Mouse (Mus musculus) gastrocnemius, postnatal 25 days (tissue): ENCODE data around the gene Hist2h3c1. TPM values are rescaled to one million over a fixed set of nuclear protein-coding genes. Genes with fewer than 3 reads are reported as not detected.
"Not testable (repeated sequence)": the region's sequence is repeated elsewhere in the genome, so short reads cannot be mapped to it uniquely, and the experiment has no call there.

Experiments
- DNase-seq: peaks from one replicate; pipeline ENCODE4 v3.0.0; 2022
- microRNA-seq, 2 experiments: library from miRNA; unstranded; fragments of <30 nt; microRNA quantifications; one replicate each; pipeline ENCODE4 v1.2.0; 2021; ENCODE audit warnings: borderline replicate concordance in 2 of 2
- total RNA-seq, 2 experiments: library from RNA; stranded (reverse); gene quantifications; 1 replicate in 1 of 2; 2 replicates in 1 of 2; pipeline ENCODE4 v1.2.3; 2021

Hist2h3c1 gene
- total RNA-seq, 2 experiments from 2014 or later: not detected

DNA sequence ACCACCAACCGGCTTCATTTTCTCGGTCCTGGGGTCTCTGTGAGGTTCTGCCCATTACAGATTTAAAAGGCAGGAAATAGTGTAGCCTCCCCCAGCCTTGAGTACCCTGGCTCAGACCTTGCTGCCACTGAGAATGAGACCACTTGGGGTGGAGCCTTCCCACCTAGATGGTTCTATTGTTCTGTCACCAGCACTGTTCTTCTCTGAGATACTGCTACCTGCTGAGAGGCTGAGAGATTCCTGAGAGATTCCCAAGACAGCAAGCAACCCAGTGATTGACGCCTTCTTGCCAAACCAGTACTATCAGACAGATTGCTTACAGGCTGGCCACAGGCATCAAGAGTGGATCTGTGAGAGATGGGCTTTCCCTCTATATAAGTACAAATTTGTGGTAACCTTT lies 42.7 kb downstream of the Hist2h3c1 start:
- DNase-seq: no peak

DNA sequence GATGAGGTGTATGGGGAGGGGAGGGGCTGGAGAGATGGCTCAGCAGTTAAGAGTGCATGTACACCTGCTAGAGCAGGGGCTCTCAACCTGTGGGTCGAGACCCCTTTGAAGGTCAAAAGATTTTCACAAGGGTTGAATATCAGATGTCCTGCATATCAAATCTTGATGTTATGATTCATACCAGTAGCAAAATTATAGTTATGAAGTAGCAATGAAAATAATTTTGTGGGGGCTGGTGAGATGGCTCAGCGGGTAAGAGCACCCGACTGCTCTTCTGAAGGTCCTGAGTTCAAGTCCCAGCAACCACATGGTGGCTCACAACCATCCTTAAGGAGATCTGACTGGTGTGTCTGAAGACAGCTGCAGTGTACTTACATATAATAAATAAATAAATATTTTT lies 44.2 kb downstream of the Hist2h3c1 start:
- not testable (repeated sequence) for DNase-seq

DNA sequence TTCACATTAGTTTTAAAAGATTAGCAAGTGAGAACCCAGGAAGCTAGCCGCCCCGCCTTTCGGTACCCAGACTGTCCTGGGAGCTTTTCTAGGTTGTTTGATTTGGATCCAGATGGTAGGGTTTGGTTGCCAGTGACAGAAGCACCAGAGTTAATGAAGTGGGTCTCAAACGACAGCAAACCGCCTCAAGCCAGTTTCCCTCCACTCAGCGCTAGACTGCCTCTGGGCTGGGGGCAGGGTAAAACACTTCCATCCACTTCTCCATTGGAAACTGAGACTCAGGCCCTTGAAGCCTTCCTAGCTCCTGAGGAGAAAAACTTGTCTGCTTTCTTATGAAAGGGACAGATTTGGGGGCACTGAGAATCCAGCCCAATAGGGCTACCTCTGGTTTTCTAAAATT lies 46.2 kb downstream of the Hist2h3c1 start:
- no peak for DNase-seq

DNA sequence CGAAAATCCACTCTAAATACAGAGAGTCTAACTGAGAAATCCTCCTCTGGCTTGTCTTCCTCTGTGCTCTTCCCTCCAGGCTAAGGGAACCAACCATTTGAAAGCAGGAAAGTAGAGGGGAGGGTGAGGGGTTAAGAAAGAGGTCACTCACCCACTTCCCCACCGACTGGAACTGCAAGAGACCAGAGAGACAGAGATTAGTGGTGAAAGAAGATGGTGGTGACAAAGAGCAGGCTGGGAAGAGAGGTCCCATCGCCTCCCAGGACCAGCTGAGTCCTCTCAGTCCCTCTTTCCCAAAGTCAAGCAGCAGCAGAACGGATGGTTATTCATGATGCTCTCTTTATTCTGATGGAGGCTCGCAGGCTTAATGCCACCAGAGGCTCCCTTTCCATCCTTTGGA lies 46.9 kb downstream of the Hist2h3c1 start:
- no peak for DNase-seq

DNA sequence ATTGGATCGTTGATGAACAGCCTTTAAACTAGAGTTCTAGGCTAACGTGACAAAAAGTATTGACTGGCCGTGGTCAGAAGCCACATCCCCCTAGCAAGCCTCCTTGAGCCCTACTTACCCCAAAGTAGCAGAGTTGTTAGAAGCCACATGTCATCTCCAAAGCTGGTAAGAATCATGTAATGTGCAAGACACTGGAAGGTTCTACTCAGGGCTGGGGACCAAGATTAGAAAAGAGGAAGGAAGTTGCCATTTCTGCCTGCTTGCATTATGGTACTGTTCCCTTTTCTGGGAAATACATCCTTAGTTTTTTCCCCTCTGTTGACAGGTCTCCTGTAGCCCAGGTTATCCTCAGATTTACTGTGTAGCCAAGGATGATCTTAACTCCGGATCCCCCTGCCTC lies 47.3 kb downstream of the Hist2h3c1 start, which contains the start of gene Fcgr1:
Fcgr1 (minus strand) TSS at position 183 of the 400 bp plus-strand sequence.
- no peak for DNase-seq

Small RNA genes lying within 50 kb of the gene (microRNA-seq; reads per million reads assigned to microRNA genes)
- gene Gm44492 (0 reads per million in 2 experiments), gene Gm47311 (0 reads per million in 2 experiments), gene Gm47313 (0 reads per million in 2 experiments)

Other genes starting within 250 kb of the Hist2h3c1 start
- gene Vps45, start 188.2 kb upstream of the Hist2h3c1 start, total RNA-seq: 10 to 100 TPM; 17.0 to 22.2 TPM
- gene Otud7b, start 142.2 kb upstream of the Hist2h3c1 start, total RNA-seq: 10 to 100 TPM; 52.5 to 54.4 TPM
- 1 to 10 TPM; 2.5 to 4.1 TPM for gene Mtmr11, start 84.7 kb upstream of the Hist2h3c1 start, total RNA-seq
- 10 to 100 TPM in 1 of 2 experiments, 1 to 10 TPM in 1; 8.8 to 10.3 TPM for gene Sf3b4, start 74.4 kb upstream of the Hist2h3c1 start, total RNA-seq
- gene Sv2a, start 65.5 kb upstream of the Hist2h3c1 start, total RNA-seq: 1 to 10 TPM in 1 of 2 experiments, under 1 TPM in 1; 0.92 to 1.3 TPM
- 10 to 100 TPM; 22.4 to 28.2 TPM for gene Bola1, start 27.0 kb upstream of the Hist2h3c1 start, total RNA-seq
- gene Hist2h2ab, start 26.8 kb upstream of the Hist2h3c1 start, total RNA-seq: 1 to 10 TPM; 1.7 TPM
- gene Hist2h2ac, start 25.8 kb upstream of the Hist2h3c1 start, total RNA-seq: 10 to 100 TPM; 12.1 to 12.5 TPM
- 1 to 10 TPM; 4.5 to 5.3 TPM for gene Hist2h2be, start 25.6 kb upstream of the Hist2h3c1 start, total RNA-seq
- 10 to 100 TPM in 1 of 2 experiments, 1 to 10 TPM in 1; 7.1 to 11.4 TPM for gene Hist2h3c2, start 7.6 kb upstream of the Hist2h3c1 start, total RNA-seq
- 100 to 1,000 TPM; 213 to 222 TPM for gene Hist2h2aa2, start 6.4 kb upstream of the Hist2h3c1 start, total RNA-seq
- gene Hist2h2aa1, start 1.2 kb upstream of the Hist2h3c1 start, total RNA-seq: 1 to 10 TPM; 4.9 to 5.7 TPM
- 1 to 10 TPM; 7.5 to 8.7 TPM for gene Hist2h4, start 16.6 kb downstream of the Hist2h3c1 start, total RNA-seq
- gene Hist2h3b, start 22.0 kb downstream of the Hist2h3c1 start, total RNA-seq: 10 to 100 TPM; 24.6 to 29.5 TPM
- 10 to 100 TPM; 30.8 to 37.0 TPM for gene Hist2h2bb, start 23.1 kb downstream of the Hist2h3c1 start, total RNA-seq
- under 1 TPM; 0.33 to 0.40 TPM for gene Fcgr1, start 47.3 kb downstream of the Hist2h3c1 start, total RNA-seq
- gene BC107364, start 205.6 kb downstream of the Hist2h3c1 start, total RNA-seq: not detected